Mouse (Mus musculus) neural tube, embryonic 11.5 days (tissue): ENCODE measurements around the gene Kif17. TPM values are rescaled to one million over a fixed set of nuclear protein-coding genes. Genes with fewer than 3 reads are reported as not detected.

Experiments used
- ATAC-seq: fragments of 200-750 bp; cut with Nextera tagmentation; 2 replicates; pipeline ENCODE4 v1.8.0; 2017; ENCODE audit warnings: moderate number of reproducible peaks, mild to moderate bottlenecking, moderate TSS enrichment, moderate library complexity; ENCODE audit not compliant: insufficient read depth, low FRiP score, low TSS enrichment
- DNase-seq: peaks from one replicate; pipeline ENCODE4 v3.0.0-alpha.2; 2015; ENCODE audit warnings: low spot score
- H3K27ac ChIP-seq: fragments of 300-500 bp; sonication (generic); 2 replicates; pipeline ENCODE4 v1.5.1; 2014; ENCODE audit warnings: low read depth, mild to moderate bottlenecking, low read length
- H3K27me3 ChIP-seq: fragments of 300-500 bp; sonication (generic); 2 replicates; pipeline ENCODE4 v1.6.1; 2014; ENCODE audit warnings: mild to moderate bottlenecking, low read length, mixed read lengths; ENCODE audit not compliant: control insufficient read depth, insufficient read depth
- H3K36me3 ChIP-seq: fragments of 300-500 bp; sonication (generic); 2 replicates; pipeline ENCODE4 v1.6.1; 2014; ENCODE audit warnings: mild to moderate bottlenecking, low read length, moderate library complexity, mixed read lengths; ENCODE audit not compliant: control insufficient read depth, insufficient read depth
- H3K4me1 ChIP-seq: fragments of 300-500 bp; sonication (generic); 2 replicates; pipeline ENCODE4 v1.6.1; 2014; ENCODE audit warnings: low read length, mixed read lengths; ENCODE audit not compliant: control insufficient read depth, insufficient read depth
- H3K4me2 ChIP-seq: fragments of 300-500 bp; sonication (generic); 2 replicates; pipeline ENCODE4 v1.6.1; 2014; ENCODE audit warnings: low read depth, mild to moderate bottlenecking, moderate library complexity
- H3K4me3 ChIP-seq: fragments of 300-500 bp; sonication (generic); 2 replicates; pipeline ENCODE4 v1.5.1; 2014; ENCODE audit warnings: low read depth, low read length
- H3K9ac ChIP-seq: fragments of 300-500 bp; sonication (generic); 2 replicates; pipeline ENCODE4 v1.6.1; 2014; ENCODE audit warnings: mild to moderate bottlenecking, low read length
- H3K9me3 ChIP-seq: fragments of 300-500 bp; sonication (generic); 2 replicates; pipeline ENCODE4 v1.6.1; 2016; ENCODE audit warnings: low read length; ENCODE audit not compliant: control insufficient read depth
- WGBS: fragments of 180-500 bp; shearing (Covaris S2); extraction: QIAGEN DNeasy Blood & Tissue Kit; methylation state at CpG from one replicate; pipeline ENCODE4 v1.1.7; 2014; 5-methylcytosine and 5-hydroxymethylcytosine counted together
- microRNA-seq: library from miRNA; unstranded; fragments of <30 nt; microRNA quantifications from one replicate; pipeline ENCODE4, GENCODE M21; 2016
- polyA plus RNA-seq: library from polyadenylated mRNA; unstranded; fragments of >200 nt; fragmentation: Nextera tagmentation; extraction: Ambion mirVana; gene quantifications from 2 replicates; pipeline ENCODE4 v1.2.1, GENCODE M21; 2014

Gene Kif17
- polyA plus RNA-seq, 1 experiment from 2014 or later, result 0.46 TPM

- Histone ChIP-seq H3K4me1 (no peaks in the 10 kb centered on the region), H3K36me3 (no peaks in the 10 kb centered on the region), H3K4me2 (no peak overlapping the region), H3K27me3 (no peaks in the 10 kb centered on the region), H3K9me3 (no peaks in the 10 kb centered on the region), H3K27ac (no peak overlapping the region), H3K4me3 (no peak overlapping the region), H3K9ac (no peak overlapping the region)
- ATAC-seq (no peak), DNase-seq (no peak)
- 56% methylated on average over 1 of the region's 1 CpGs for WGBS
Observed at GRCm38 (mm10) chr4:138347280-138347679, 97.0 kb downstream of the Kif17 start.

GRCm38 (mm10) chr4:138348716-138349115, 98.5 kb downstream of the Kif17 start:
- H3K9me3 ChIP-seq, result no peaks in the 10 kb centered on the region

More at GRCm38 (mm10) chr4:138348716-138349115, 98.5 kb downstream of the Kif17 start:
- no peak overlapping the region for H3K27ac ChIP-seq
- no peaks in the 10 kb centered on the region for H3K36me3 ChIP-seq
- DNase-seq (no peak), ATAC-seq (no peak)
- no peak overlapping the region for H3K4me2 ChIP-seq
- 80% methylated on average over 7 of the region's 7 CpGs for WGBS
- no peaks in the 10 kb centered on the region for H3K27me3 ChIP-seq
- no peak overlapping the region for H3K4me3 ChIP-seq
- no peaks in the 10 kb centered on the region for H3K4me1 ChIP-seq
- no peak overlapping the region for H3K9ac ChIP-seq

Small RNAs within 50 kb of the gene (microRNA-seq; reads per million reads assigned to microRNA genes)
- gene Gm27646, result not detected
- gene Mir7019, result 0.78 reads per million

Other genes starting within 250 kb of the Kif17 start
- 175 TPM in 2 replicates for gene Hp1bp3, start 34.1 kb upstream of the Kif17 start, polyA plus RNA-seq
- 1.6 and 1.8 TPM in 2 replicates for gene Sh2d5, start within 50 bp of the Kif17 start, polyA plus RNA-seq
- 231 and 247 TPM in 2 replicates for gene Ddost, start 54.3 kb downstream of the Kif17 start, polyA plus RNA-seq
- 26.5 and 29.3 TPM in 2 replicates for gene Pink1, start 75.9 kb downstream of the Kif17 start, polyA plus RNA-seq
- gene Cda, start 117.6 kb downstream of the Kif17 start, polyA plus RNA-seq, result 3.5 and 4.4 TPM in 2 replicates
- not detected in 2 replicates for gene Fam43b, start 146.1 kb downstream of the Kif17 start, polyA plus RNA-seq
- 19.3 and 22.8 TPM in 2 replicates for gene Mul1, start 184.2 kb downstream of the Kif17 start, polyA plus RNA-seq
- 6.0 TPM in 2 replicates for gene Camk2n1, start 203.9 kb downstream of the Kif17 start, polyA plus RNA-seq